Mouse (Mus musculus) megakaryocyte, embryonic 14.5 days (primary cell): ENCODE data around the gene Pgm2.

ENCODE experiments used
- FLI1 ChIP-seq: IDR thresholded peaks from 2 replicates; pipeline ENCODE4 v1.6.1; 2012; ENCODE audit warnings: low read length, inconsistent platforms, mixed read lengths
- GATA1 ChIP-seq: IDR thresholded peaks from 3 replicates; pipeline ENCODE4 v1.6.1; 2012; ENCODE audit warnings: mixed read lengths, low read length, inconsistent platforms, borderline replicate concordance

DNA sequence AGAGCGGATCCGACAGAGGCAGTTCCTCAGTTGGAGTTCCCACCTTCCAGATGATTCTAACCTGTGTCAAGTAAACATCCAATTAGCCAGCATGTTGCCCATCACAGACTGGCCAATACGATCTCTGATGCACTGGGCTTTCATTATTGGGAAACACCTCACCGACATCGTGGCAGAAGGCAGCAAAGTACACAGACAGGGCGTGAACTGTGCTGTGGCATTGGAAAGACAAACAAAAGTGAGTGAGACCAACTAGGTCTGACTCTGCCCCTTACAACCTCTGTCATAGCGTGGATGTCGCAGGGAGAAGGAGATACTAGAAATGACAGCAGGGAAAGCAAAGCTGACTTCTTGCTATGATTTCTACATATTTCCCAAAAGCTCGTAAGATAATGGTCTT is 4.0 kb upstream of the Pgm2 start:
- TF ChIP-seq GATA1 (no peak), FLI1 (no peak)
